Mouse (Mus musculus) heart, adult 2 months (tissue): Measurements from ENCODE around the gene Rimbp2.

ENCODE experiments used
- CTCF ChIP-seq: fragments of 200-600 bp; IDR thresholded peaks from 2 replicates; pipeline ENCODE4 v1.8.1; 2022; ENCODE audit warnings: antibody characterized with exemption, mild to moderate bottlenecking, moderate library complexity
- POLR2A ChIP-seq: fragments of 200-500 bp; IDR thresholded peaks from 2 replicates; pipeline ENCODE4 v1.6.1; 2011; ENCODE audit warnings: mild to moderate bottlenecking, low read depth, low read length, control low read depth; ENCODE audit not compliant: insufficient read depth

- TF ChIP-seq CTCF (no peak), POLR2A (no peak)
Measured at GRCm38 (mm10) chr5:128935359-128935899, 17.9 kb downstream of the Rimbp2 start.
